Mouse (Mus musculus) embryonic facial prominence, embryonic 14.5 days (tissue): ENCODE data around the gene Pla2g1b. TPM values are rescaled to one million over a fixed set of nuclear protein-coding genes. Genes with fewer than 3 reads are reported as not detected.

Experiments
- polyA plus RNA-seq: library from polyadenylated mRNA; unstranded; fragments of >200 nt; fragmentation: Nextera tagmentation; extraction: Ambion mirVana; gene quantifications from 2 replicates; pipeline ENCODE4 v1.2.1, GENCODE M21; 2014

Pla2g1b gene
- polyA plus RNA-seq, 1 experiment from 2014 or later: not detected

Other genes starting within 250 kb of the Pla2g1b start
- 82.6 and 95.5 TPM in 2 replicates for gene Pop5, start 230.4 kb upstream of the Pla2g1b start, polyA plus RNA-seq
- 77.2 and 79.1 TPM in 2 replicates for gene Rnf10, start 193.4 kb upstream of the Pla2g1b start, polyA plus RNA-seq
- gene Coq5, start 186.6 kb upstream of the Pla2g1b start, polyA plus RNA-seq: 39.0 and 41.9 TPM in 2 replicates
- 1,629 and 1,828 TPM in 2 replicates for gene Dynll1, start 165.3 kb upstream of the Pla2g1b start, polyA plus RNA-seq
- 203 and 230 TPM in 2 replicates for gene Srsf9, start 139.1 kb upstream of the Pla2g1b start, polyA plus RNA-seq
- 26.5 and 26.7 TPM in 2 replicates for gene Gatc, start 125.1 kb upstream of the Pla2g1b start, polyA plus RNA-seq
- gene Triap1, start 125.0 kb upstream of the Pla2g1b start, polyA plus RNA-seq: 48.5 and 51.3 TPM in 2 replicates
- gene Cox6a1, start 117.3 kb upstream of the Pla2g1b start, polyA plus RNA-seq: 833 and 912 TPM in 2 replicates
- 16.0 and 16.2 TPM in 2 replicates for gene Msi1, start 36.7 kb upstream of the Pla2g1b start, polyA plus RNA-seq
- gene Sirt4, start 18.5 kb downstream of the Pla2g1b start, polyA plus RNA-seq: 13.9 and 20.3 TPM in 2 replicates
- gene Pxn, start 40.4 kb downstream of the Pla2g1b start, polyA plus RNA-seq: 28.6 and 28.8 TPM in 2 replicates
- 1,928 and 1,996 TPM in 2 replicates for gene Rplp0, start 93.2 kb downstream of the Pla2g1b start, polyA plus RNA-seq
- 40.3 and 41.9 TPM in 2 replicates for gene Gcn1l1, start 99.0 kb downstream of the Pla2g1b start, polyA plus RNA-seq
- 18.9 and 19.3 TPM in 2 replicates for gene Rab35, start 165.6 kb downstream of the Pla2g1b start, polyA plus RNA-seq